Mouse (Mus musculus): ENCODE results near the gene Ptprg.
"Not testable (repeated sequence)": the region's sequence is repeated elsewhere in the genome, so short reads cannot be mapped to it uniquely, and the experiment has no call there.

Ptprg gene

GRCm38 (mm10) chr14:11774476-11775037 is 221.2 kb downstream of the Ptprg start:
- DNase-seq: no peak

GRCm38 (mm10) chr14:11775204-11775603 is 221.9 kb downstream of the Ptprg start:
- DNase-seq: peak; percentile 10

- DNase-seq: no peak
These were observed 222.7 kb downstream of the Ptprg start for GRCm38 (mm10) chr14:11775951-11776495.

- no peak for DNase-seq
These were observed 223.2 kb downstream of the Ptprg start for GRCm38 (mm10) chr14:11776566-11776965.

GRCm38 (mm10) chr14:11791190-11791589 is 237.9 kb downstream of the Ptprg start:
- DNase-seq: no peak

- no peak for DNase-seq
These were observed 240.5 kb downstream of the Ptprg start for GRCm38 (mm10) chr14:11793847-11794246.

GRCm38 (mm10) chr14:11802355-11803035 is 249.2 kb downstream of the Ptprg start:
- DNase-seq: no peak

- DNase-seq: no peak
These were observed 253.3 kb downstream of the Ptprg start for GRCm38 (mm10) chr14:11806674-11807073.

GRCm38 (mm10) chr14:11807465-11807864 is 254.1 kb downstream of the Ptprg start:
- no peak for DNase-seq

GRCm38 (mm10) chr14:11811142-11811761 is 257.9 kb downstream of the Ptprg start:
- DNase-seq: no peak

GRCm38 (mm10) chr14:11812291-11812690 is 259.0 kb downstream of the Ptprg start:
- no peak for DNase-seq

GRCm38 (mm10) chr14:11814811-11815210 is 261.5 kb downstream of the Ptprg start:
- not testable (repeated sequence) for DNase-seq

GRCm38 (mm10) chr14:11817236-11817635 is 263.9 kb downstream of the Ptprg start:
- DNase-seq: no peak

GRCm38 (mm10) chr14:11818054-11818453 is 264.7 kb downstream of the Ptprg start:
- DNase-seq: no peak

- no peak for DNase-seq
These were observed 265.4 kb downstream of the Ptprg start for GRCm38 (mm10) chr14:11818721-11819120.

GRCm38 (mm10) chr14:11819326-11819725 is 266.0 kb downstream of the Ptprg start:
- no peak for DNase-seq

GRCm38 (mm10) chr14:11822830-11823700 is 269.7 kb downstream of the Ptprg start:
- DNase-seq: peak; percentile 18

GRCm38 (mm10) chr14:11823701-11824095 is 270.4 kb downstream of the Ptprg start:
- no peak for DNase-seq

GRCm38 (mm10) chr14:11824915-11825314 is 271.6 kb downstream of the Ptprg start:
- no peak for DNase-seq

GRCm38 (mm10) chr14:11825551-11825950 is 272.2 kb downstream of the Ptprg start:
- DNase-seq: no peak

GRCm38 (mm10) chr14:11828086-11828485 is 274.8 kb downstream of the Ptprg start:
- no peak for DNase-seq

GRCm38 (mm10) chr14:11833678-11834077 is 280.3 kb downstream of the Ptprg start:
- no peak for DNase-seq
